Mouse (Mus musculus) large intestine, adult 2 months (tissue): ENCODE measurements around the gene Ddx51. TPM values are rescaled to one million over a fixed set of nuclear protein-coding genes. Genes with fewer than 3 reads are reported as not detected.

Experiments used
- DNase-seq: peaks from one replicate; pipeline ENCODE4 v3.0.0-alpha.2; 2012; ENCODE audit warnings: low read depth, low spot score
- WGBS: fragments of 180-500 bp; shearing (Covaris S2); methylation state at CpG from one replicate; pipeline ENCODE4 v1.1.7; 2018; 5-methylcytosine and 5-hydroxymethylcytosine counted together
- polyA plus RNA-seq: library from polyadenylated mRNA; depleted of rRNA; stranded (reverse); fragments of >200 nt; gene quantifications from 2 replicates; pipeline ENCODE4 v1.2.3, GENCODE M21; 2012; rRNA removed

Gene Ddx51
- polyA plus RNA-seq: 10.4 and 10.7 TPM in 2 replicates

DNA sequence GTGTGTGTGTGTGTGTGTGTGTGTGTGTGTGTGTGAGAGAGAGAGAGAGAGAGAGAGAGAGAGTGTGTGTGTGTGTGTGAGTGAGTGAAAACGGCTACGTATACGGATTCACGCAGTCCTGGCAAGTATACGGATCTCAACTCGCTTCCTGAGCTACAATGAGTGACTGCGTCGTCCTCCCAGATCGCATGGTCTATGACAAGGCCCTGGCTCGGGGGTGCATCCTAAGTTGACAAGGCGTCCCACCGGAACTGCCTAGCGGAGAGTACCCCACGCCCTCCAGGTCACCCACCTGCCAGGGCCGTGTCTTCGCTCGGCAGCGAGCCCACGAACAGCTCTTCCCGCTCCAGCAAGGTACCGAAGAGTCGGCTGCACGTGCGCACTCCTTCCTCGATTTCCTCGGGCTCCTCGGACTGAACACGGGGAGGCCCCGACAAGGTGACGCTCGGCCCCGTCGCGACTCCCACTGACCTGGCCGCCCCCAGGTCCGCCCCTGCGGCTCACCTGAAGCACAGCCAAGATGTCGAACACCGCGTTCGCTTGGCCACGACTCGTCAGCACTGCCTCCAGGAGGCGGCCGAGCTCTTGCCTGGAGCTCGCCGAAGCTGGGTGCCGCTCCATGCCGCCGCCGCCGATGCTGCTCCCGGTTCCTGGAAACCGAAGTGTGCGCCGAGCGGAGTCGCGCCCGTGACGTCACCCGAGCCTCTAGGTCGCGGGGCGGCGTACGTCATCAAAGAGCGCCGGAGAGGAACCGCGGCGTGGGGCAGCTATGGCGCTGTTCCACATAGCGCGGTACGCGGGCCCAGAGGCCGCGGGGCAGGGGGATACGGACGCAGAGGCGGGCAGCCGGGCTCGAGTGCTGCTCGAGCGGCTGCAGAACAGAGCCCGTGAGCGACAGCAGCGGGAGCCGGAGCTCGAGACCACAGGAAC lies at the start of gene Ddx51, which contains the start of gene Noc4l:
TSS of gene Ddx51 (plus strand) at position 733 of the 930 bp plus-strand sequence.
TSS of gene Noc4l (minus strand) at position 699 of the 930 bp plus-strand sequence.
- DNase-seq: peak; percentile 70
- under 1% methylated on average over 91 of the region's 91 CpGs for WGBS

DNA sequence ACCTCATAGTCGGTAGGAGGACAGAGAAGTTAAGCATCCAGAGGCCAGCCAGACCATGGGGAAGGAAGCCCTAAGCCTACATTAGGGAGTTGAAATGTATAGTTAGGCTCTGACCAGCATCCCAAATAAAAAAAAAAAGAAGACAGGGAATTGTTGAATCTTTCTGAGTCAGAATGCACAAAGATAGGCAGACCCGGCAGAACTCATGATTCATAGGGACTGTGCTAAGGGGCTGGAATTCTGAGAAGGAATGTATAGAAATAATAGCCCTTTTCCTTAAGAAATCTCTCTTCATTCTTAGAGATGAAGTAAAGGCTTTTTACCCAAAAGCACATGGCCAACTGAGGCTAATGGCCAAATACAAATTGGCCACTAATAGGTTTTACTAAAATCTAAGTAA lies 48.9 kb upstream of the Ddx51 start:
- 80% methylated on average over 2 of the region's 2 CpGs for WGBS

DNA sequence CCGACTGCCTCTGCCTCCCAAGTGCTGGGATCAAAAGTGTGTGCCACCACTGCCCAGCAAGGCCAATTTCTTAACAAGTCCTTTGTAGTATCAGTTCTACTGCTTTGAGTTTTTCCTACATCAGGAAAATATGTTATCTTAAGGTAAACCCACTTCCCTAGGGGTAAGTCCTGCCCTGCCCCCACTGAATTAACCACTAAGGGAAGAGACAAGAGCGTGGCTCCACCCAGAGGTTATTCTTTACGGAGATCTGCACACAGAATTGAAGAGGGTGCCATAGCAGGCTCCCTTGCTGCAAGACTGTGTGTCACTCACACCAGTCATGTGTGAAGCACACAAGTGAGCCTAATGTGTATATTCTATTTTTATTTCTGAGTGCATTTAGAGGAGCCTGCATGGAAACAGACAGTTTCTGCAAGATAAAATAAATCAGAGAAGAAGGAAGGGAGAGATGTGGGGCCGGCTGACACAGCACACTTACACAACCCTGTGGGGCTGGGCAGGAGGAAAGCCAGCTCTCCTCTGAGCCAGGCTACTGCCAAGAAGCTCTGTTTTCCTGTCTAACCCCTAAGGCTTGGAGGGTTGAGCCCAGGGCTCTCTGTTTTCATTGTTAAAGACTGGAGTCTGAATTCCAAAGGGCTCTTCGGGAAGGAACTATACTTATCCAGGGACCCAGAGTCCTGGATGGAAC lies 47.6 kb upstream of the Ddx51 start:
- WGBS: 40% methylated on average over 5 of the region's 5 CpGs

More for the DNA sequence above, 48.9 kb upstream of the Ddx51 start:
- no peak for DNase-seq

DNA sequence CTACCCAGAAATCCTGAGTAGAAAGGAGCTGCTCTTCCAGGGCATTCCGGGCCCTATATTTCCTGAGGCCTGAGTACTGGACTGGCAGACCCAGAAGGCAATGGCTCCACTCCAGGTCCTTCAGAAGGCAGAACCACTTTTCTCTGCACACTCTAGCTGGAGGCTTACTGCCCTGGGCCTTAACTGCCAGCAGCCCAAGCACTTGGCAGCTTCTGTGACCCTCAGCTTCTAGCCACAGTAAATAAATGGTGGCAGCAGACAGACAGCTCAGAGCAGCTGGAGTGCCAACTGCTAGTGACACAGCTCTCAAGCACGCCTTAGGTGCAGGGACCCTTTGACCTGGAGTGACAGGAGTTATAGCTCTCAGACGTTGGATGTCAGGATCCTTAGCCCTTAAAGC lies 45.5 kb upstream of the Ddx51 start:
- DNase-seq: no peak
- 50% methylated on average over 3 of the region's 3 CpGs for WGBS

More for the DNA sequence above, 47.6 kb upstream of the Ddx51 start:
- DNase-seq: no peak

DNA sequence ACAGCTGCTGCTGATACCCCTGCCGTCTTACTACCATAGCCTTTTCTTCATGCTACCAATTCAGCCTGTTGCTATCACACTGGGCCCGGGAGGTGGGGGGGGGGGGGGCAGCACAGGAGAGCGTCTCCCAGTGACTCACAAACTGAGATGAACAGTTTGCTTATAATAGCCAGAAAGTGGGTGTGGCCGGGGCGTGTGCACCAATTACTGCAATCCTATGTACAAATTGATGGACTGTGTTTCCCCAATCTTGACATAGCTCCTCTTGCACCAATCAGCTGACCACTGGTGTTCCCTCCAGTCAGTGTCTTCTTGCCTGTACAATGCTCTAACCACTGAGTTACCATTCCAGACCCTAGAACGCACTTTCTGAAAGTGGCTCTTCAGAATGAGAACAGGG lies 44.9 kb upstream of the Ddx51 start:
- DNase-seq: no peak
- 46% methylated on average over 6 of the region's 6 CpGs for WGBS

DNA sequence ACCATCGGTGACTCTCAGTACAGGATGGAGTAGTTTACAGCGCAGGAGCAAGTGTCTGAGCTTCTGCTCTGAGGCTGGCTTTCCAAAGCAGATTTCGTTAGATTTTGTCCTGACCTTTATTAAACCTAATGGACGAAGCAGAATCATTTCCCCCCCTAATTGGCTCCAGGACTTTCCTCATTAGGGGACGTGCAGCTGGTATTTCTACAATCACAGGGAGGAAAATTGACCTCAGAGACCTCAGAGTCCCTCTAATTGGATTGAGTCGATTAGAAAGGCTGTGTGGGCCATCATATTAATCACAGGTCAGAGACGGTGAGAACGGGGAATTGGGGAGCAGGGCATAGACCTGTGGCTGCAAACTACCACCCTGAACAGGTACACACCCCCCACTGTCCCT lies 44.3 kb upstream of the Ddx51 start:
- no peak for DNase-seq
- 75% methylated on average over 8 of the region's 8 CpGs for WGBS

DNA sequence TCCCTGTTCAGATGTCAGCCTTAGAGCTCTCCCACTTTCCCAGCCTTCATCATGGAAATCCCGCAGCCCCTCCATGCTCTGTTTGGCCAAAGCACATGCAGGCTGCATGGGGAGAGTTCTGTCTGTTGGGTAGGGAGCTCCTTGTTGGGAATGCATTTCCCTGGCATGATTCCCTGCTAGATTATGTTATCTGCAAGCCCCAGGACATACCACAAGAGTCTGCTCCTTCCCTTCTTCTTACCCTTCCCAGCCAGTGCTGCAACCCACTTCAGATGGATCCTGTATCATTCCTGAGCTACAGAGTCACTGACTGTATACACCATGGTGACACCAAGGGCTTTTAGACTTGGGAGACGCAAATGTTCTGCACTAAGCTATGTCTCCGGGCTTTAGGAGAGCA lies 43.8 kb upstream of the Ddx51 start:
- WGBS: 73% methylated on average over 3 of the region's 3 CpGs
- DNase-seq: no peak

DNA sequence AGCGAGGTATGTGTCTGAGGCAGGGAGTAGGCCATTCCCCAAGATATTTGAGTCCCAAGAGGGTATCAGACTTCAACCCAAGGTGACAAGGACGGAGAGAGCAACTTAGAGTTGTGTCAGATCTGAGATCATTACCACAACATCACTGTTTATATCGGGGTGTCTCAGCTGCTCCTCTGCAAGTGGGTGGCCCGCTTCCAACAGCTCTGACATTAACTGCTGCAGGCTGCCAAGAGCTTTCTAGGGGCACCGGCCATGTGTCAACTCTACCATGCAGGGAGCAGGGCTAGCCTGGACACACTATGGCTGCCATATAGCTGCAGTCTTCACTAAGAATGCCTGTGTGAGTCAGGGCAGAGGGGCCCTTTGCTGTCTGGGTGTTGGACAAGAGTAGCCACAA lies 43.4 kb upstream of the Ddx51 start:
- WGBS: 66% methylated on average over 5 of the region's 5 CpGs

DNA sequence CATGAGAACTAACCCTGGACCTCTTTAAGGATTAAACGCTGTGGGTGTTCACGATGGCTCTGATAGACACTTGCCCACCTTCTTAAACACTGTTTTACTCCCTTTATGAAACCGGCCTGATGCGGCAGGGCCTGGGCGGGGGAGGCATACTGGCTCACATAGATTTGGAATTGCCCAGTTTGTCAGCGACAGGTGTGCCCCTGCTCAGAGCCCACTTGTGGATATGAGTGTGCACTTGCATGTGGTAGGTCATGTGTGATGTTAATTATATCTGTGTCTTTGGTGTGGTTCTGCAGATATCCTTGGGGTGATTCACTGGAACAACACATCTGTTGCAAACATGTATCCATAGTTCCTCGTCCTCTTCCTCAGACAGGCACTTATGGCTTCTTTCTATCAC lies 42.8 kb upstream of the Ddx51 start:
- WGBS: 85% methylated on average over 7 of the region's 7 CpGs
- DNase-seq: no peak

More for the DNA sequence above, 43.4 kb upstream of the Ddx51 start:
- DNase-seq: no peak

DNA sequence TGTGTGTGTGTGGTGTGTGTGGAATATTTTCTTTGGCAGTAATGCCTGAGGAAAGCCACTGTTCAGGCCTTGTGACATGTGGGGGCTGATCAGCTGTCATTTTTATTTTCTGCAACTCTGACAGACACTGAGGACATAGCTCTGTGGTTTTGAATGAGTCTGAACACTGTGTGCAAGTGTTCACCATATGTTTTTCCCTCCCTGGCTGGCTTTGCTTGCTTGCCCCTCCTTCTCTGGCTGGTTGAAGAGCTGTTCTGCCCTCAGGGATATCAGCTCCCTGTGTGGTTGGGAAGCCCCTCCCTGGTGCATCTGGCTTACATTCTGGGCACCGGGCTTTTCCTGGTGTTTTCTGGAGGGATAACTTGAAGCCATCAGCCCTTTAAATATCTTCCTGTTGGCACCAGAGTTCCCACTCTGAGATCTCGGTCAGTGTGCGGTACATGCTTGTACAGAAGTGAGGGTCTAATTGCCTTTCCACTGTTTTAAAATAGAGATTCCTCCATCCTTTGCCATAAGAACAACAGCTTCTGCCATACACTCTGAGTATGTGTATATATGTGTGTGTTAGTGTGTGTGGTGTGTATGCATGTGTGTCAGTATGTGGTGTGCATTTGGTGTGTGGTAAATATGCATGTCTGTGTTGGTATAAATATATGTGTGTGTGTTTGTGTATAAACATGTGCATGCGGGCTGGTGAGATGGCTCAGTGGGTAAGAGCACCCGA lies 41.7 kb upstream of the Ddx51 start:
- WGBS: 73% methylated on average over 5 of the region's 5 CpGs
- DNase-seq: no peak

DNA sequence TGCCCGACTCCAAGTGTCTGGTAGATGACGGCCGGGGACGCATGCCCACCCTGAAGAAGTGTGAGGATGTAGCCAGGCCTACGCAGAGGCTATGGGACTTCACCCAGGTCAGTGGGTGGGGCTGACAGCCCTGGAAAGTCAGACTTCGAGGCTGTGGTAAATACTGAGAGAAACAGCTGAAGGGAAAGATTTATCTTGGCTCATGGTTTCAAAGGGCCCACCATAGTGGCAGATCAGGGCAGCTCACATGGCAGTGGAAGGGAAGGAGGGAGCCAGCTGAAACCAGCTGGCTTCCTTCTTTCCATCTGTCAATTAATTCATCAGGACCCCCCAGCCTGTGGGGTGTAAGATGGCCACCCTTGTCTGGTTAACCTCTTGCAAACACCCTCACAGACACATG lies 34.0 kb upstream of the Ddx51 start:
- WGBS: 80% methylated on average over 6 of the region's 6 CpGs

DNA sequence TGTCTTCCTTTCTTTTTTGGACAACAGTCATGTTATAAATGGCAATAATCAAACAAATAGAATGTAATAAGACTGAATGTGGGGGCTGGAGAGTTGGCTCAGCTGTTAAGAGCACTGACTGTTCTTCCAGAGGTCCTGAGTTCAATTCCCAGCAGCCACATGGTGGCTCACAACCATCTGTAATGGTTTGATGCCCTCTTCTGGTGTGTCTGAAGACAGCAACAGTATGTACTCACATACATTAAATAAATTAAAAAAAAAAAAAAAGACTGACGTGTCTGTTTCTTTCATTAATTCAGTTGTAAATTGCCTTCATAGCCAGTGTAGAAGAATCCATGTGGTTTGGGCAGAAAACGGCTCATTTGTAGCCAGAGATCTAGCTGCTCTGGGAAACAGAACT lies 28.9 kb upstream of the Ddx51 start:
- 66% methylated on average over 2 of the region's 2 CpGs for WGBS
- DNase-seq: no peak

More for the DNA sequence above, 34.0 kb upstream of the Ddx51 start:
- no peak for DNase-seq

DNA sequence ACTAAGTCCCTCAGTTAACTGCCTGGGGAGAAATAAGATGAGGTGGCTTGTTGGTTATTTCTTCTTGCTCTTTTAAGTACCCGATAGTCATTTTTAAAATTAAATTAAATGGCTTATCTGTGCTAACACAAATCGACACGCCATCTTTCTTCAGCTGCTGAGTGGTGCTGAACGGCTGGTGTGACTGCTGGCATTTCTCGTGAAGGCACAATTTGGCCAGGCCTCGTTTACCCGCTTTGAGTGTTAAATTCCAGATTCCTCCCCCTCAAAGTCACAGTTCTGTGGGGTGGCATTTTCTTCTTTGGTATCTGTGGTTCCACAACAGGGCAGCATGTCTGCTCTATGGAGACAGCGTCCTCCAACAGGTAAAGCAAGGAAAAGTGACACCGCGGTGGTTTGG lies 25.9 kb upstream of the Ddx51 start:
- 79% methylated on average over 10 of the region's 10 CpGs for WGBS
- no peak for DNase-seq

DNA sequence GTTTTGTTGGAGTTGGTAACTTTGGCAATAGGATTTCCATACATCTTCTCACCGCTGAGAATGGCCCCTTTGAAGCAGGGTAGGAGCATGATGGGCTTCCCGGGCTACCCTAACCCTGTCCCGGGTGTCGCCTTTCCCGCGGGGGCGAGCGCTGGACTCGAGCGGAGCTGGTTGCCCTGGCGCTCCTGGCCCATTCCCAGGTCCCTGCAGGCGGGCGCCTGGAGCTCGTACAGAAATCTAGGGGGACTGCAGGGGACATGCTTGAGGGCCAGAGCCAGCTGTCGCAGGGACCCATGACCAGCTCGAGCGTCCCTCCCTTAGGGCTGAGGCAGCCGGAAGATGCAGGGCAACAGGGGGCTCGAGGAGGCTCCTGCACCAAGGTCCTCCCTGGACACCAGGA lies 25.1 kb upstream of the Ddx51 start:
- 24% methylated on average over 19 of the region's 19 CpGs for WGBS
- no peak for DNase-seq

DNA sequence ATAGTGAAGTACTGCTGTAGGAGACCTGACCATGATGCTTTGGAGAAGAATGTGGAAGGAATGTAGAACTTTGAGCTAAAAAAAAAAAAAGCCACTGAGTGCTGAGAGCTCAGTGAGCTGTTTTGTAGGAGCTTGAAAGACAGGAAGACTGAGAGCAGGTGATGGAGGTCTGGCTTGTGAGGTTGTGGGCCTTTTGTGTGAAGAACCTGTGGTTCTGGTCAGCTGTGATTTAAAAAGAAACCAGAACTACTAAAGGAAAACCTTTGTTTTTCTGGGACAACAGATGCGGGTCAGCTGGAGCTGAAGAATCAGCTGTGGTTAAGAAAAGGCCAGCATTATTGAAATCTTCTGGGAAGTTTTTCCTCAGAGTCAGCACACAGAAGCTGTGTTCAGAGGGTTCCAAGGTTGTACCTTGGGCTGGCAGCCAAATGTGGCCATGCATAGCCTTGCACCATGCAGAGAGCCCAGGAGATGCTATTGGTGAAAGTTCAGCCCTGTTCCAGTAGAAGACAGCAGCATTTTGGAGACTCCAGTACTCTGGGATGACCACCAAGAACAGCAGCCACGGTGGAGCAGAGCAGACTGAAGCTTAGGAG lies 23.6 kb upstream of the Ddx51 start:
- WGBS: 69% methylated on average over 2 of the region's 2 CpGs
- DNase-seq: no peak

DNA sequence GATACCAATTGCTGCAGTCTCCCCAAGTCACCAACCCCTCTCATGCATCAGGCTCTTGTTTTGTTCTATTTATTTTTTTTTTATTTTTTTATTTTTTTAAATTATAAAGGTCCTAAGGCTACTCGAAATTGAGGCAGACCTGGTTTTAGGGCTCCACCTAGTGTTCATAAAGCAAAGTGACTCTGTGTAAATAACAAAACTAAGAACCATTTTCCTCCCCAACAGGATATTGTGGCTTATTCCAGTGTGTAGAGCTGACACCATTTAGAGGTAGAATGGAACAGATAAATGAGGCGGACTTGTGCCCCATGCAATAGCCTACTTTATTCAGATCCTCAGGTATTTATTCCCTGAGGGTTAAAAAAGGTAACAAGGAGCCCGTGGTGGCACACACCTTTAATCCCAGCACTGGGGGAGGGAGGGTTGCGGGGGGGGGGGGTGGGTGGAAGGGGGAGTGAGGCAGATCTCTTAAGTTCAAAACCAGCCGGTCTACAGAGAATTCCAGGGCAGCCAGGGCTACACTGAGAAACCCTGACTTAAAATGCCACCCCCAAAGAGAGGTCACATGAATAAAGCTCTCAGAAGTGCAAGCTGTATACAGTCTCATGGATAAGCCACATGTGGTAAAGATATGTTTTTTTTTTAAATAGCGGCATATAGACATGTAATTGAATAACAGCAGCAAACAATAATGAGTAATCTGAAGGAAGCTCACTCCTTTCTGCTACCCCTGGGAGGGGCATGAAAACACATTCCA lies 17.1 kb upstream of the Ddx51 start:
- DNase-seq: peak; percentile 13
- WGBS: 35% methylated on average over 6 of the region's 6 CpGs

DNA sequence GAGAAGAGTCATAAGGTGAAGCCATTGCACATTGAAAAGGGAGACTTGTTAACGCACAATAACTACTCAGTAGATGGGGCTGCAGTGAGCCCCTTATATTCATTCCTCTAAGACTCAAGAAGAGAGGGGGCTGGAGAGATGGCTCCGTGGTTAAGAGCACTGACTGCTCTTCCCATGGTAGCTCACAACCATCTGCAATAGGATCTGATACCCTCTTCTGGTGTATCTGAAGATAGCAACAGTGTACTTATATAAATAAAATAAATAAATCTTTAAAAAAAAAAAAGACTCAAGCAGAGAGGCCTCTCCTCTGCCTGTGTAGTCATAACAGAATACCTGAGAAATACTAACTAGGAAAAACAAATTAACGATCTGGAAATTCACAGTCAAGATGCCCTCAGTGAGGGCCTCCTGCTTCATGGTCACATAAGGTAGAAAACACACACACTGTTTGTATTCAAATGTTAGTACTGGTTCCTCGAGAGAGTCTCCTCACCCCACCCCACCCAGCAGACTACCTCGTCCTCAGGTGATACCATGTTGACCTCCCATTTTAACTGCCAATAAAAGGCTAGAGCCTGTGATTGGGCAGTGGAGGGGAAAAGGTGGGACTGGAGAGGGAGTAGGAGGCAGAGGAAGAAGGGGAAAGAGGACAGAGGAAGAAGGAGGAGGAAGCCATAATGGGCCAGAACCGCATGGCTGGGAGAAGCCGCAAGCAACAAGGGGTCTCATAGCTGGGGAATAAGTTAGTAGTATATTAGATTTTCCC lies 14.8 kb upstream of the Ddx51 start:
- no peak for DNase-seq
- WGBS: 68% methylated on average over 7 of the region's 7 CpGs

DNA sequence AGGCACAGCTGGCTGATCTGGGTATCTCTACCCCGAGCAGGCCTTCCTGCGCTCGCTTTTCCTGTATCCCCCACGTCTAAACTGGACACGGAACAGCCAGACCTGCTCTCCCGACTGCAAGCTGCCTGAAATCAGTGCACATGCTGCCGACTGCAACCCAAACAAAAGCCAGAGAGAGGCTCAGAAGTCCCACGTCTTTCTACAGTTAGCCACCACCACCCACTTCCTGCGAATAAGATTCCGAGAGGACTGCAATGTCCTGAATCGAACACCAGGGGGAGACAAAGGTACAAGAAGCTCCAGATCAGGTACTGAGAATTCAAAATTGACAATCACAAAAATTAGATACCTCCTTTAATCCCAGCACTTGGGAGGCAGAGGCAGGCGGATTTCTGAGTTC lies 13.8 kb upstream of the Ddx51 start:
- 24% methylated on average over 12 of the region's 12 CpGs for WGBS

More for the DNA sequence above, 13.8 kb upstream of the Ddx51 start:
- DNase-seq: peak; percentile 38
